Mouse (Mus musculus) spleen, adult 18-20 months (tissue): ENCODE data around the gene Ube2h.
"Not testable (repeated sequence)": the region's sequence is repeated elsewhere in the genome, so short reads cannot be mapped to it uniquely, and the experiment has no call there.

Experiments
- DNase-seq, 2 experiments: peaks; one replicate each; pipeline ENCODE4 v3.0.0; 2022; ENCODE audit warnings: mixed read lengths in 2 of 2

Ube2h gene

GRCm38 (mm10) chr6:30242928-30243327 lies 61.4 kb downstream of the Ube2h start:
- no peak for DNase-seq

- no peak for DNase-seq
These were observed 64.2 kb downstream of the Ube2h start for GRCm38 (mm10) chr6:30240105-30240504.

GRCm38 (mm10) chr6:30239207-30239606 lies 65.1 kb downstream of the Ube2h start:
- no peak for DNase-seq

- DNase-seq: no peak
These were observed 66.3 kb downstream of the Ube2h start for GRCm38 (mm10) chr6:30238079-30238478.

GRCm38 (mm10) chr6:30236564-30236963 lies 67.8 kb downstream of the Ube2h start:
- DNase-seq: no peak

GRCm38 (mm10) chr6:30231758-30232293 lies 72.5 kb downstream of the Ube2h start:
- DNase-seq: no peak

- no peak for DNase-seq
These were observed 74.1 kb downstream of the Ube2h start for GRCm38 (mm10) chr6:30230246-30230645.

GRCm38 (mm10) chr6:30228921-30229320 lies 75.4 kb downstream of the Ube2h start:
- DNase-seq: no peak

GRCm38 (mm10) chr6:30228353-30228752 lies 76.0 kb downstream of the Ube2h start:
- no peak for DNase-seq

- DNase-seq: no peak
These were observed 77.2 kb downstream of the Ube2h start for GRCm38 (mm10) chr6:30226971-30227700.

GRCm38 (mm10) chr6:30224693-30225092 lies 79.6 kb downstream of the Ube2h start:
- no peak for DNase-seq

- no peak for DNase-seq
These were observed 82.0 kb downstream of the Ube2h start for GRCm38 (mm10) chr6:30222321-30222720.

- no peak for DNase-seq
These were observed 86.8 kb downstream of the Ube2h start for GRCm38 (mm10) chr6:30217581-30217980.

- no peak for DNase-seq
These were observed 91.9 kb downstream of the Ube2h start for GRCm38 (mm10) chr6:30212468-30212867.

GRCm38 (mm10) chr6:30211641-30212455 lies 92.5 kb downstream of the Ube2h start:
- no peak for DNase-seq

GRCm38 (mm10) chr6:30210788-30211187 lies 93.6 kb downstream of the Ube2h start:
- DNase-seq: peak; percentile 39 to 72

- no peak for DNase-seq
These were observed 95.5 kb downstream of the Ube2h start for GRCm38 (mm10) chr6:30208844-30209243.

- DNase-seq: peak; percentile 52 to 71
These were observed 98.6 kb downstream of the Ube2h start for GRCm38 (mm10) chr6:30205587-30206202.

GRCm38 (mm10) chr6:30205180-30205538 lies 99.2 kb downstream of the Ube2h start:
- not testable (repeated sequence) for DNase-seq

- no peak for DNase-seq
These were observed 99.8 kb downstream of the Ube2h start for GRCm38 (mm10) chr6:30204383-30205179.

- DNase-seq: no peak
These were observed 108.2 kb downstream of the Ube2h start for GRCm38 (mm10) chr6:30196143-30196542.

GRCm38 (mm10) chr6:30195656-30196055 lies 108.7 kb downstream of the Ube2h start:
- DNase-seq: no peak

GRCm38 (mm10) chr6:30183624-30184023 lies 120.7 kb downstream of the Ube2h start:
- DNase-seq: no peak
